Mouse (Mus musculus) c-Kit-positive CD71-positive TER-119-positive erythroid progenitor cells, embryonic 14.5 days (primary cell): ENCODE data around the gene Fxyd1.
A peak's percentile ranks its signal among the peaks of the same experiment; 100 is the strongest.

Experiments
- DNase-seq: peaks from one replicate; pipeline ENCODE4 v3.0.0-alpha.2; 2013; ENCODE audit warnings: low spot score

Fxyd1 gene

GRCm38 (mm10) chr7:31077885-31078445, 21.0 kb upstream of the Fxyd1 start:
- DNase-seq: no peak

- no peak for DNase-seq
These were observed 20.5 kb upstream of the Fxyd1 start for GRCm38 (mm10) chr7:31077470-31077869.

- no peak for DNase-seq
These were observed 19.5 kb upstream of the Fxyd1 start, which contains the start of gene Fxyd3 for GRCm38 (mm10) chr7:31076492-31076891. Gene Fxyd3, minus strand, starts transcription at chr7:31076704.

- no peak for DNase-seq
These were observed 17.7 kb upstream of the Fxyd1 start for GRCm38 (mm10) chr7:31074713-31075069.

GRCm38 (mm10) chr7:31074061-31074712, 17.2 kb upstream of the Fxyd1 start:
- DNase-seq: no peak

GRCm38 (mm10) chr7:31073546-31073945, 16.5 kb upstream of the Fxyd1 start:
- DNase-seq: no peak

- no peak for DNase-seq
These were observed 15.3 kb upstream of the Fxyd1 start for GRCm38 (mm10) chr7:31072326-31072725.

- DNase-seq: no peak
These were observed 13.3 kb upstream of the Fxyd1 start for GRCm38 (mm10) chr7:31070324-31070723.

GRCm38 (mm10) chr7:31069491-31069890, 12.5 kb upstream of the Fxyd1 start:
- DNase-seq: no peak

GRCm38 (mm10) chr7:31067836-31068235, 10.8 kb upstream of the Fxyd1 start:
- no peak for DNase-seq

GRCm38 (mm10) chr7:31063074-31063560, 6.1 kb upstream of the Fxyd1 start:
- DNase-seq: no peak

- no peak for DNase-seq
These were observed 3.6 kb upstream of the Fxyd1 start for GRCm38 (mm10) chr7:31060621-31061010.

- DNase-seq: no peak
These were observed 3.1 kb upstream of the Fxyd1 start for GRCm38 (mm10) chr7:31059919-31060620.

GRCm38 (mm10) chr7:31059108-31059507, 2.1 kb upstream of the Fxyd1 start, which contains the start of gene Lgi4:
Gene Lgi4, plus strand, starts transcription at chr7:31059342.
- DNase-seq: peak; percentile 43

- no peak for DNase-seq
These were observed 1.2 kb upstream of the Fxyd1 start for GRCm38 (mm10) chr7:31058211-31058610.

- no peak for DNase-seq
These were observed 731 bp upstream of the Fxyd1 start for GRCm38 (mm10) chr7:31057730-31058129.

GRCm38 (mm10) chr7:31056448-31056847, 551 bp downstream of the Fxyd1 start:
- no peak for DNase-seq

- no peak for DNase-seq
These were observed 1.1 kb downstream of the Fxyd1 start for GRCm38 (mm10) chr7:31055883-31056282.

GRCm38 (mm10) chr7:31055354-31055824, 1.6 kb downstream of the Fxyd1 start:
- no peak for DNase-seq

- DNase-seq: no peak
These were observed 2.2 kb downstream of the Fxyd1 start for GRCm38 (mm10) chr7:31054661-31055320.

- no peak for DNase-seq
These were observed 3.0 kb downstream of the Fxyd1 start for GRCm38 (mm10) chr7:31053882-31054447.
